Mouse (Mus musculus) monocyte, adult 5-6 weeks (primary cell): ENCODE results near the gene Cbx2. TPM values are rescaled to one million over a fixed set of nuclear protein-coding genes. Genes with fewer than 3 reads are reported as not detected.
A peak's percentile ranks its signal among the peaks of the same experiment; 100 is the strongest.

Experiments
- ATAC-seq: fragments of 153-309, 156-312 bp; replicated peaks from 2 replicates; pipeline ENCODE4 v1.8.0; 2017; ENCODE audit warnings: mild to moderate bottlenecking; ENCODE audit not compliant: low TSS enrichment, insufficient number of reproducible peaks, severe bottlenecking, poor library complexity, low FRiP score
- total RNA-seq: library from RNA; stranded (forward); fragments of 200-1000, 200-491, 200-594 nt; gene quantifications from 3 replicates; pipeline ENCODE4 v1.2.3, GENCODE M21; 2017

Cbx2 gene
- total RNA-seq, 1 experiment from 2014 or later = 2.2 TPM

DNA sequence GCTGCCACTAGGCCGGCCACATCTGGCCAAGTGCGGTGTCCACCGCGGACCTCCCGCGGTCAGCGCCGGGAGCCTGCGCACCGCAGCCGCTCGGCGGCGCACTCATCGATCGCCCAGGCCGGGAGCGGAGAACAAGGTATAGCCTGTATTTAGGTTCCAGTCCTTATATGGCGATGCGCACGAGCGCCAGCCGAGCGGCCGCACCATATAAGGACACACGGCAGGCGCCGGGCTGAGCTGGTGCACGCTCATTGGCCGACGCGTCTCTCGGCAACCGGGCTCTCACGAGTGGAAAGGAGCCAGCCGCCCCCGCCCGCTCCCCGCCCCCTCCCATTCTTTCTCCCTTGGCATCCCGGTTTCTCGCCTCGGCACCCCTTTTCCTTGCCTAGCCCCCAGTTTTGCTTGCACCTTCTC is 30.5 kb downstream of the Cbx2 start:
- peak; percentile 62 for ATAC-seq

DNA sequence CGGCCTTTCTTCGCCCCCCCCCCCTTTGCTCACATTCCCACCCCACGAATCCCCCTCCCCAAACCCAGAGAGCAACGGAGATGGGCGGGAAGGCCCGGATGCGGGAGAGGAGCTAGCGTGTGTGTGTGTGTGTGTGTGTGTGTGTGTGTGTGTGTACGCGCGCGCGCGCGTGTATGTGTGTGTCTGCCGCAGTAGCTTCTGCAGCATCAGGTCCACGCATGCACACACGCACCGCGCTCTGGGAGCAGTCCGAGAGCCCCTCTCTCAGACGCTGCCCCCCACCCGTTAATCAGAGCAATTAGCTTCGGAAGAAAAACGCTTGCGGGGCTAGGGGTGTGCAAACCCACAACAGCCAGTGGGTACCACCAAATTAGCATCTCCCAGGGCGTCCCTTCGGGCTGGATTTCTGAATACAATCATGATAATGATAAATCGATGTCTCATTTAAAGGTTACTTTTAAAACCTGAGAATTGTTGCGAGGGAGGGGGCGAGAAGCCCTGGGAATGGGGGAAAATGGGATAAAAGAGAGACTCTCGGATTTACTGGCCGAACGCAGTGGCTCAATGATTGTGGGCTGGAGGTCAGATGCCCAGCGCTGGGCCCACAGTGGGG is 31.1 kb downstream of the Cbx2 start:
- ATAC-seq = no peak

DNA sequence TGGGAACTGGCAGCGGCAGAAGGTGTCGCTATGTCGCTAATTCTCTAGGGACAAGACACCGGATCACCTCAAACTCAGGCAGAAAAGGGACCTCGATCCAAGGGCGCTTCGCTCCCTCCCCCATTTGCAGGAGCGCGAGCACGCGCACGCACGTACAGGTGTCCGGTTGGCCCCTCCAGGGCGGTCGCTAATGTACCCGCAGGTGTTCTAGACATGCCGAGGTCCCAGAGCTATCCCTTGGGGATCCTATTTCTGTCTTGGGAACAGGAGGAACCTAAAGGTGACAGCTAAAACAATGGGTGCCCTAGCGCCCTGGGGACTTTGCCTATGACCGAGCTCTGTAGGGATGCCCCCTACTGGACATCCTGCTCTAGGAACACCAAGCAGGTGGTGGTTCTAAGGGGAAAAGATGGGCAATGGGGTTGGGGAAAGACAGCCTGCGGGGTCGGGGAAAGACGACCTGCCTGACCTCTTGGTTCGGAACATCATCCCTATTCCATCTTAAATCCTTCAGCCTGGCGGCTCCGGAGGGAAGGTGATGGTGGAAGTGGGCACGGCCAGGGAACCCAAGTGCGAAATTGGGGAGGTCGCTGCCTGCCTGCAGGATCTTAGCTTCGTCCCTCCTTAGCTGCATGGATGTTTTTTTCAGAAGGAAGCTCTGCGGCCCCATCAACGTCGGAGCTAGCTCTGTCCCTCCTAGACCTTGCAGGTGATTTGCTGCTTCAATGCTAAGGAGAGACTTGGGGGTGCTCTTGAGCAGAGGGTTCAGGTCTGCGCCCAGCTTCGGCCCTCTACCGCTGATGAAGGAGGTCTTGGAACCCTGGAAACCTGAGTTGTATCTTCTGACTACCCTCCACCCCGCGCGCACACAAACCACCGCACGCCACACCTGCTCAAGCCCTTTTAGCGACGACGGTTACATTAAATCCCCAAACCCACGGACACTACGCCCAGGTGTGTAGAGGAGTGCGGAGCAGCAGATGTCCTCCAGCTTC is 31.9 kb downstream of the Cbx2 start:
- ATAC-seq = no peak

DNA sequence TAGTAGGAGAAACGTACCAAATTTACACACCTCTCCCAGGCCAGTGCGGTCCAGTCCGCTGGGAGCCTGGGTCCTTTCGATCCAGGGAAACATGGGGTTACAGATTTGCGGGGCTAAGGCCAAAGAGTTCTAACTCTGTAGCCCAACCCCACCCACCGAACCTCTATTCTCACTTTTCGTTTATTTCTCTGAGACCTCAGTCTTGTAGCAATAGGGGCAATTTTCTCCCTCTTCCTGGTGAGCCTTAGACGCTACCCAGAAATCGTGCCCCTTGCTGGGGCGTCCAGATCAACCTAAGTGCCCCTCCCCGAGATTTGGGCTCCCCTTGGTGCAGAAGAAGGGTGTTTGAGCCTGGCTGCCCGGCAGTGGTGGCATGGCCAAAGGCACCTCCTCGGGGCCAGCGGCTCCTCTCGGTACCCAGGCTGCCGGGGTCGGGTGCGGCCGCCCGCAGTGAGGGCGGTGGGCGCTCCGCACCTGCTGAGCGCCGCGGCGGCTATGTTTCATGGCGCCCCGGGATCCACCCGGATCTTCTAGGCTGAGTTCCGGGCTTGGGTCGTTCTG is 32.9 kb downstream of the Cbx2 start:
- ATAC-seq = no peak

DNA sequence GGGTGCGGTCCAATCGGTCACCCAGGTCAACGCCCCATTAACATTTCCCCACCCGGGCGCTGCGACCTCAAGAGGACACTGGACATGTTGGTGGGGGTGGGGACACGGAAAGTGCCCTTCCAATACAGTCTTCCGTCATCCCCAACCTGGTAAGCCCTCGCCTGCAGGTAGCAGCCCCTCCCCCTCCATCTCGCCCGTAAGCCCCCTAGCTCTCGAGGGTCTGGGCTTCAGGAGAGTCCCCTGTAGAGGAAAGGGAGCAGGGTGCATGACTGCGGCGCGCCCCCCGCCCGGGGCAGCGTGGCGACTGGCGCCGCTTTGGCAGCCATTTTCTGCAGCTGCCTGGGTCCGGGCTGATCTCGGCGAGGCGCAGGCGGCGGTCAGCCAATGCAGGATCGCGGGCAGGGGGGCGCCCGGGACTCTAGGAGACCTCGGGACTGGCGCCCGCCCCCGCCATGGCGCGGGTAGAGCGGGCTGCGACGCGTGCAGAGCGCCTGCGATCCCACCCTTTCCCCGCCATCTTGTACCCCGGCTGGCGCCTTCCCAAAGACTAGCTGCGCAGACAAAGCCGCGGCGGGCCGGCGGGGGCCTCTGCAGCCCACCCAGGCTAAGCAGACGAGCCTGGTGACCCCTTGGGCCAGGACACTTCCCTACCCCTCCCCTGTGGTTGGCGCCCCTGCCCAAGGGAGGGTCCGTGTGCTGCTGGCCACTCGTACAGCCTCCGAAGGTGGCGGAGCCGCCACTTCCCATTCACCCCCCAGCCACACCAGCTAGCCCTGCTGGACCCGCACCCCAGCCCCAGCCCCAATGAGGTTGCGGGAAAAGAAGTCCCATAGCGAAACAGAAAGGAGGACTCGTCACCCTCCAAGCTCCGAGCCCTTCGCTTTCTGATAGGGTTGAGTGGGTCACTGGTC is 33.8 kb downstream of the Cbx2 start:
- ATAC-seq = peak; percentile 18; the same call in 1 of the 2 replicates

DNA sequence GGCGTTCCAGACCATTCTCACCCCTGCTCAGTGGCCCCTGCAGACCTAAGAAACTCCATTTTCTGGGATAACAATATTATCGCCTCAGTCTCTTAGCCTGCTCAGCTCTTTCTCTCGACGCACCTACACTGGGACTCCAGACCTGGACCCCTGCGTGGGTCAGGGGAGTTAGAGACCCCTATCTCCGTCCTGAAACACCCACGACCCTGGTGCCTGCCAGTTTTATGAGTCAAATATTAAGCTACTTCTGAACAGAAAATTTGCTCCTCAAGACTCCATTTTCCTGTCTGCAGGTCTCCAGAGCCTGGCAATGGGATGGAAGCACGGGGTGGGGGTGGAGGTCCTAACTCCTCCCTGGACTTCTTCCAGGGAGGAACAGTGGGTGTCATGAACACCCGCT is 34.5 kb downstream of the Cbx2 start:
- ATAC-seq = no peak

DNA sequence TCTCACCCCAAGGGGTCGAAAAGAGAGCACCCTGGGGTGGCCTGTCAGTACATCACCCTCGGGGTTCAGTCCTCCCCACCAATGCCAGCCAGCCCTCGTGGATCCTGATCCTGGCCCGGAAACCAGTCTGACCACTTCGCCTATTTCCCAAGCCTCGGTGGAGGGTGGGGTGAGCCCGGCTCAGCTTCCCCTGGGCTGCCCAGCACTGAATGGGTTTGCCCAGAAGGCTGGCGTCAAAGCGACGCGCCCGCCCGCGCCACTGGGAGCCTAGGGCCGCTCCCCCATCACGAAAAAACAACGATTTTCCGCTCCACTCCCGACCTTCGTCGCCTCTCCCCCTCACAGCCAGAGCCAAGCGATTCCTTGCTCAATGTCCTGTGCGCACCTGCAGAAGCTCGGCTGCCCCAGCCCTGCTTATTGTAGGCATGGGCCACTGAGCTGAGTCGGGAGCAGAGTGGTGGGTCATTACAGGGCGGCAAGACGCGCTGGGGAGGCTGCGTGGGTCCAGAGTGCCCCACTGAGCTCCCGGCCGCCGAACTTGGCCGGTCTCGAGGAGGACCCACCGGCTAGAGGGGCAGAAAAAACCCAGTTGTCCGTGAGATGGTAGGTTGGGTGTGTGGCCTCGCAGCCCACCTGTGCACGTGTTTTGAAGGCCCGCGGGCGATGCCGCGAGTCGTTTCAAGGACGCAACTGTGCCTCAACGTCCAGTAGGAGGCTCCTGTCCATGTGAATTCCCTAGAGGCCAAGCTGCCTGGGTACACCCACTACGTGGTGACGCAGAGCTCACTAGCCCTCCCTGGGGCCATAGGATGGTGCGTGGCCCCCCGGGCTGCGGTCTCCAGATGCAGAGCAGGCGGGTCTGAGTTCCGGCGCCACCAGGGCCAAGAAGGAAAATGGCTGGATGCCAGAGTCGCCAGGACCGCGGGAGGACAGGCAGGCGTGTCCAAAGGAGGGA is 35.6 kb downstream of the Cbx2 start:
- ATAC-seq = peak; percentile 56

DNA sequence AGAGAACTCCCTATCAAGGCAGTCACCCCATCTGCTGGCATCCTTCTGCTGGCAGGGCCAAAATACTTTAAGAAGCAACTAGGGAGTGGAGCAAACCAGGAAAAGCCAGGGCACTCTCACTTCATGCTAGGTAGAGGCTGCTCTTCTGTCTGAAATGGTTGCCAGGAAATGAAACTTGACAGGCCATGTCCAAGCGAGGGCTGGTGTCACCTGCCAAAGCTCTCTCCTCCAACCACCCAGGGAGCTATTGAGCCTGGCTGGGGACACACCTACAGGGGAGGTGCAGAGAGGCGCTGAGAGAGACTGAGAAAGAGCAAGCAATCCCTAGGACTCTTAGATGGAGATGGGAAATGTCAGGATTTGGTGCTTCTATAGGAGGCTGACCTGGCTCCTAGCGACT is 36.5 kb downstream of the Cbx2 start:
- ATAC-seq = no peak

DNA sequence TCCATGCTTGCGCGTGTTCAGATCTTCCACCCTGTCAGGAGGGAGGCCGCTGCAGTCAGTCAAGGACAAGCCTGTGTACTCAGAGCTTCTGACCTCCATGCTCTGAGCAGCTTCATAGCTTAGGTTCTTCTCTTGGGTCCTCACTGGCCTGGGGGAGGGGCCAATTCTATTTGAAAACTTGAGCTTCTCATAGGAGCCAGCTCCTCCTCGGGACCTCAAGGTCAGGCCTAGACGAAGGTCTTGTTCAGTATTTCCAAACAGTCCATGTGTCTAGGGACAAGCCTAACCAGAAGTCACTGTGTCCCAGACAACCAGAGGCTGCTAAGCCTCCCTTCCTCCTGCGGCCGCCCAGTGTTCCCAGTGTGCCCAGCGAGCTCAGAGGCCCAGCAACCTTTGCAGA is 44.1 kb downstream of the Cbx2 start:
- no peak for ATAC-seq

DNA sequence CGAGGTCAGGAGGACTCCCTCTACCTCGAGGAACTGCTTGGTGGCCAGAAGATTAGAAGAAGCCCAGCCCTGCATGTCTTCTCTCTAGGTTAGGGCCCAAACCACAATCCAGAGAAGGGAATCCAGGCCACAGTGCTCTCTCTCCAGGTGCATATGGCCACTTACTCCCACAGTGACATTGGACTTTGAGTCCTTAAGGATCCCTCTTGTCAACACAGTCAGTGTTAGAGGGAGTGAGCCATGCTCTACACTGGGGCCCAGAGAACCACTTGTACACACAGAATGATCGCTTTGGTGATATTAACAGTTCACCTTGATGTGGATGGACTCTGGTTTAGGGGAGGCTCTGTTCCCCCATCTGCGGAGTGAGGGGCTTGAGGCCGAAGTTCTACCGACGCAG is 49.5 kb downstream of the Cbx2 start:
- no peak for ATAC-seq

DNA sequence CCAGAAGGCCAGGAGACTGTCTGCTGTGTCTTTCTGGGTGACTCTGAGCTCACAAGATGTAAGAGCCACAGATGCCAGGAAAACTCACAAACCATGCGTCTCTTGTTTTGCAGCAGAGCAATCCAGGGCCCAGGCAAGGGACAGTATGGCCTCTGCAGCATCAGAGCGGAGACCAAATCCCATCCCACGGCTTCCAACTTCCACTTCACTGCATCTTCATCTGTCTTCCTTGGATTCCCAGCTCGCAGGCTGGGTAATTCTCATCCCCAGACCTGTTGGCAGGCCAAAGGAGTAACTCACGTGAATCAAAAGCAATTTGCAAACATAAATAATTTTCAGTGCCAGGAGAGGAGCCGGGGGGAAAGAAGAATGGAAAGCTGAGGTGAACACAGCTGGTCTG is 50.2 kb downstream of the Cbx2 start:
- ATAC-seq = no peak

DNA sequence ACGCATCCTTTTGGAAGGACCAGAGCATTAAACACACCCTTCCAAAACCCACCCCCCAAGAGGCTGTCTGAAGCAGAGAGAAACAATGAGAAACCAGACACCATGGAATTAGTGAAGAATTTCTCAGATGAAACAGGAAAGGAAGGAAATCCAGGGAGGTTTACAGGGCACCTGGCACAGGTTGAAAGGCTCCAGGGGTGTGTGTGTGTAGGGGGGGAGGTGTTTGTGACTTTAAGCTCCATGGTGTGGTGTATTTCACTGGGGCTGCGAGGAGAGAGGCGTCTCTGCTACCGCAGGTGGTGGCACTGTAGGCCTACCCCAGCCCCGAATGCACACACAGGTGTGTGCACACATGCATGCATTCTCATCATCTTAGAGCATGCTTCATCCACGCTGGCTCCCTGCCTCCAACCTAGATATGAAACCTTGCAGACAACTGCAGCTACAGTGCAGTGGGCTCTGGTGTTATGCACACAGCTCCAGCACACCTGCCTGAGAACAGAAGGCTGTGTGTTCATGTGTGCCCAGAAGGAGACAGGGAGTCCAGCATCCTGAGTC is 51.2 kb downstream of the Cbx2 start:
- no peak for ATAC-seq

DNA sequence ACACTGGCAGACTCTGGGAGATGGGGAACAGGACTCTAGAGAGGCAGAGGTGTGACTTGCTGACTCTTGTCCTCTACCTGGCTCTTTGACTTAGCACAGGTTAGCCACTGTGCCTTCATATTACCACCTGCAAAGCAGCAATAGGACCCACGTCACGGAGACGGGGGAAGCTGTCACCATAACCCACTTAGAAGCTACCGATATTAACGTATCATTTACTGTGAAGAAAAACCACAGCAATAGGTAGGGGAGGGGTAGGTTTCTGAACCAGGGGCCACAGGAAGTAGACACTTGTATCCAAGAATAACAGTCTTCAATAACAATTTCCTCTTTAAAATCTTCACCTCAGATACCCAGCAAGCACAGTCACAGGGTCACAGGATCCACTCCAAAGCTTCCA is 53.0 kb downstream of the Cbx2 start:
- ATAC-seq = no peak

DNA sequence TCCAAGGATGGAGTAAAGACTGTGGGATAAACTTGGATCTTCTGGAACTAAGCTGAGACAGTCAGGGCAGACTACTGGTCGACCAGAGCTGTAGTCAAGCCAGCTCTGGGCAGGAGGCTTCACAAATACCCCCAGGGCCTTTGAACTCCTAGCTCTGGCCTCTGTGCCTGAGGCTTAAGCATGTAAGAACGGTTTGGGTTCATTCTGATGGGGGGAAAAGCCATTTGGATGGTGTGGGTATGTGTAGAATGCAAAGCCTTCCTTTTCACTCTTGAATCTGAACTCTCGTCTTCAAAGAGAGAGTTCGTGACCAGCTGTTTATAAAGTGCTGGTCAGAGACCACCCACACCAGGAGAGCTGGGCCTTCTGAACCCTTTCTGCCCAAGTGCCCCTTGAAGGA is 55.0 kb downstream of the Cbx2 start:
- ATAC-seq = no peak

DNA sequence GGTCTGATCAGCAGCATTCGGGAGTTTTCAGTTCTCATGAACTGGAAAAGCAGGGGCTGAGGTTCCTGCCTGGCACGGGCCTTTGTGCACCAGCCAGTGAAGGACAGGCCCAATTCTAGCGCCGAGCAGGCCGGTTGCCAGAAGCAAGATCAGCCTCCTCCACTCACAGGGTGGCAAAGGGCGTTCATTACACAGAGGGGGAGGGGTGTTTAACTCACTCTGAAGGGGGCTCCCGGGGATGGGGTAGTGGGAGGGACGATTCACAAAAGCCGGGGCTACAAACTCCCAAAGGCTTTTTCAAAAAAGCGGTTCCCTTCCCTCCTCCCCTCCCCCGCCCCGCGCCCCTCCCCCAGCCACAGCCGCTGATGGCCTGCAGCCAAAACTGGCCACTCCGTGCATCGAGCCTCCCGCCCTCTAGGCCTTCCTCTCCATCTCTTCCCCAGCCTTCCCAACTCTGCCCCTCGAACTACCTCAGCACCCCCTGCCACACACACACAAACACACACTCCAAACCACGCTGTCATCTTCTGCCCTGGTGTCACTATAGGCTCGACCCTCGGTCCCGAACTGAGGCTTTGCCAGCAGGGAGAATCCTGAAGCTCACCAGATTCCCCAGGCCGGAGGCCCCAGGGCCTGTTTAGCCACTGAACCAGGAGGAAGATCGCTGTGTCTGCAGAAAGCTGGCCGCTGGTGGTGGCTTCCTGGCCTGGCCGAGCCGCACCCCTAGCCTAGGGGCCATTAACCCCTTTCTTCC is 56.1 kb downstream of the Cbx2 start:
- no peak for ATAC-seq

DNA sequence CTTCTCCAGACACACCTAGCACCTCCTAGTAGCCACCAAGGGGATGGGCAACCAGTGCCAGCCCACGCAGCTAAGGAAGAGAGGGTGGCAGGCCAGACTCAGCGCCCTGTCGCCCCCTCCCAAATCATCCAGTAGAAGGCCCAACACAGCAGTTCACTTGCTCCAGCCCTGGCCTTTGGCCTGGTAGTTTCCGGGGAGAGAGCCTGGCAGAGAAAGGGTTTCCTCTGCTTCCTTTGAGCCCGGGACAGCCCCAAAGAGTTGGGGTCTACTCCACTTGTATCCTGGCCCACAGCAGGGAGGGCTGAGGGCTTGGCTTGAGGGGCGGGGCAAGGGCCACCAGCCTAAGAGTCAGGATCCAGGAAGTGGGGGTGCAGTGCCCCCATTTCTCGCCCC is 56.7 kb downstream of the Cbx2 start:
- ATAC-seq = no peak
